Mouse (Mus musculus): ENCODE measurements around the gene Ybx2.
A peak's percentile ranks its signal among the peaks of the same experiment; 100 is the strongest.
"Not testable (repeated sequence)": the region's sequence is repeated elsewhere in the genome, so short reads cannot be mapped to it uniquely, and the experiment has no call there.

Ybx2 gene

DNA sequence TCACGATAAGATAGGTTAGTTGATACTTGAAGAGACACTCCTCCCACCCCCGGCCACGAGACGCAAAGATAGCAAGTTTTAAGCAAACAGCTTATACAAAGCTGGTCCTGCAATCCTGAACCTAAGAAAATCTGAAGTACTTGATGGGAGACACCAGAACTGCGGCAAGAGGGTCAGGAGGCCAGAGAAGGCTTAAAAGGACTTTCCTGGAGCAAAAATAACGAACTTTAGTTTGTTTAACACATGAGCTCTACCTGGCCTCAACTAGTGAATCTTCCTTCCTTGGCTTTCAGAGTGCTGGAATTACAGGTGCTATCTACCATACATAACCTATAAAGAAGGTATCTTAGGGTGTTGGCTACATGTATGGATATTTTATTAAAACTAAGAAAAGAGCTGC is 915 bp upstream of the Ybx2 start:
- no peak for DNase-seq (ENCODE audit: low spot score)

DNA sequence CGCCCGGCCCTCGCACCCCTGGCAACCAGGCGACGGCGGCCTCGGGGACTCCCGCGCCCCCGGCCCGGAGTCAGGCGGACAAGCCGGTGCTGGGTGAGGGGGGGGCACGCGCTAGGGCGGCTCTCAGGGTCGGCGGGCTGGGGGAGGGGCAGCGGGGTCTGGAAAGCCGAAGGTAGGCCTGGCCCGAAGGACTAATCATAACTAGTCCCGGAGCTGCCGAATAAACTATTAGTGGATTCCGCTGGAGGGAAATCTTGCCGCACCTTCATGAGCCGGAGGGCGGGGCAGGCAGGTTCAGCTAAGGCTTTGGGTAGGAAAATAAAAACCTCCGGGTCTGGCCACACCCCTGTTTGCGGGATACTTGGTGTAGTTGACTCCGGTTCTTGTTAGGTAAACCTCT is 560 bp downstream of the Ybx2 start:
- no peak for DNase-seq (ENCODE audit: low spot score)

DNA sequence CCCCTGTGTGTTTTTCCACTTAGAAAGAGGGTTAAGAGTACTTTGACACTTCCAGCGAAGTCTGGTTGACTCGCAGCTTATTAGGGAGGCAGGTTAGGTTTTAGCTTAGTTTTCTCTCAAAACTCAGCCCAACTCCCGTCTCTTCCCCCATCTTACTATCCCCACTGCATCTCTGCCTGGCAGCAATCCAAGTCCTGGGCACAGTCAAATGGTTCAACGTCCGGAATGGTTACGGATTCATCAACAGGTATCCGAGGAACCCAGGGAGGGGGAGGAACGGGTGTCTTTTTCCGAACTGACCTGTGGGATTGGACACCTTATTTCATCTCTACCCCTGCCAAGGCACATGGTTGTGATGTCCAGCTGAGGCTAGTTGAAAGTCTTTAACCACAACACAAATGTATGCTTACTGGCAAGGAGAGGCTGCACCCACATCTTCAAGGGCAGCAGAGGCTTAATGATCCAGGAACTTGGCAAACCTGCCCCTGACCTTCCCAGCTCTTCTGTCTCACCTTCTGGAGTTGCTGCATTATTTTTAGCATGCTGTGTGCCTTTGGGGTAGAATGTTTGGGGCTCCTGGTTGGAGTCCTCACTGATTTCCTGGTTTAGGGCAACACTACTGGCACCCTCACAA is 1.2 kb downstream of the Ybx2 start:
- DNase-seq (ENCODE audit: low spot score) = no peak

DNA sequence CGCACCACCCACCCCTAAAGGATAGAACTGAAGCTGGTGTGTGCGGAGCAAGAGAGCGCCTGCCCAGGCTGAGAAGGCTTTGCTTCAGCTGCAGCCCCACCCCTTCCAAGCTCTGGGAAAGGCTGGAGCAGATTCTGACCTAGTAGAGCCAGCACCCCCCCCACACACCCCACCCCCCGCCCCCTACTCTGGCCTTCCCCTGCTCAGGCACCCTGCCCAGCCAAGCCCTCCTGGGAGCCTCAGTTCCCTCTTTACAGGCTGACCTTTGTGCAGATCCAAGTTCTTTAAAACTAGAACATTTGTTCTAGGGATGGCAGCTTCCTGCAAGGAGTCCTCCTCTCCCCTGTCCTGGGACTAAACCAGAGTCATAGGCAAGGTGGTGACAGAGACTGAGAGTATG is 1.8 kb downstream of the Ybx2 start:
- no peak for DNase-seq (ENCODE audit: low spot score)

DNA sequence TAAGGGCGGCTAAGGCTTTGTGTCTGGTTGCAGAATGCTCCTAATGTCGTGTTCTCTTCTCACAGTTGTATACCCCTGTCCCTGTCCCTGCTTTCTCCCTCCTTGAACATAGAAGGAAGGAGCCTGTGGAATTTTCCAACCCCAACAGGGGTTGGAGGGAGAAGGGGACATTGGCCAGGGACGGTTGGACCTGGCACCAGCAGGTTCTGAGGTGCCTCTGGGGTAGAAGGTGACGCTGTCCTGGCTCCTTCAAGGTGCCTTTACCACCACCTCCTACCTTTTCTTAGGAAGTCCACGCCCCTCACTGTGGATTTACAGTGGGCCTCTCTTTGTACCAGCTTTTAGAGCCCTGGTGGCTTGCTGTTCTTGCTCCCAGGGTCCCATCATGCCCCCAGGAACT is 2.2 kb downstream of the Ybx2 start:
- no peak for DNase-seq (ENCODE audit: low spot score)

DNA sequence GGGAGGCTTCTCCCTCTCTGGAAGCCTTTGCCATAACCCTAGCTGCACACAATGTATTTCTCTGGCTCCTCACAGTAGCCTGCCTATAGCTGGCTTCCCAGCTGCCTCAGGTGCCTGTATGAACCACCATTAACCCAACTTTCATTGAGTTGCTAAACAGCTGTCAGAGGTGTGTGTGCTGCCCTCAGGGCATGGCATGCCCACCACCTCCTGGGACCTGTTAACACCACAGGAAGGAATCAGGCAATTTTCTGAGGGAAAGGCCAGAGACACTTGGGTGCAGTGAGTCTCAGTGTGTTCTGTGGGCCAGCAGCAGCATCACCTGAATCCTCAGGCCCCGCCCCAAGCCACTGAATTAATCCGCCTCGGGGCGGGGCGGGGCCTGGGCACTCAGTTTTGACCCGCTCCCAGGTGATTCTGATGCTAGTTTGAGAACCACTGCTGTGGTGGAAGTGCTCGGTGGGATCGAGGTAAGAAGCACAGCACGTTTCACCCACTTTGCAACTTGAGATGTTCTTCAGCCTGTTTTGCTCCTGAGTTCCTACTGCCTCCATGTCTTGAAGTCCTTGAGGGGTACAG is 2.9 kb downstream of the Ybx2 start:
- DNase-seq (ENCODE audit: low spot score) = no peak

DNA sequence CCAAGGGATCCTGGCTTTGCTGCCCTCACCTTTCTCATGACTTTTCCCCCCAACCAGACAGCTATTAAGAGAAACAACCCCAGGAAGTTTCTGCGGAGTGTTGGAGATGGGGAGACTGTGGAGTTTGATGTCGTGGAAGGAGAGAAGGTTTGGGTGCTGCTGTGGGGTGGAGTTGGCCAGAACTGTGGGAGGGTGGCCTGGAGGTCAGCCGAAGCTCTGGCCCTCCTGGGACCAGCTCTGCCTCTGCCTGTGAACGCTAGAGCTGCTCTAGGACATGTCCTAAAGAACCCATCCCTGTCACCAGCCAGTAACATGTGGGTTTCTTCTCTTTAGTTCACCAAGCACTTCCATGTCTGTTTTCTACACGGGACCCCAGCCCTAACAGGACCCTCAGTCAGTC is 3.6 kb downstream of the Ybx2 start:
- DNase-seq (ENCODE audit: low spot score) = no peak

DNA sequence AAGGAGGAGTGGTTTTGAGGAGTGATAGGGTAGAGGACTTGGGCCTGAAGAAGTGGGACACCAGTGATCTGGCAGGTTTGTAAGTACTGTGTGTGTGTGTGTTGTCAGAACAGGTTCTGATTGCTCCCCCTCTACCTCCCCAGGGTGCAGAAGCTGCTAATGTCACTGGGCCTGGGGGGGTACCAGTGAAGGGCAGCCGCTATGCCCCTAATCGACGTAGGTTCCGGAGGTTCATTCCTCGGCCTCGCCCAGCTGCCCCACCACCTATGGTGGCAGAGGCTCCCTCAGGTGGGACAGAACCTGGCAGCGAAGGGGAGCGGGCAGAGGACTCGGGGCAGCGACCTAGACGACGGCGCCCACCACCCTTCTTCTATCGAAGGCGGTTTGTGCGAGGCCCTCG is 4.1 kb downstream of the Ybx2 start:
- no peak for DNase-seq (ENCODE audit: low spot score)

DNA sequence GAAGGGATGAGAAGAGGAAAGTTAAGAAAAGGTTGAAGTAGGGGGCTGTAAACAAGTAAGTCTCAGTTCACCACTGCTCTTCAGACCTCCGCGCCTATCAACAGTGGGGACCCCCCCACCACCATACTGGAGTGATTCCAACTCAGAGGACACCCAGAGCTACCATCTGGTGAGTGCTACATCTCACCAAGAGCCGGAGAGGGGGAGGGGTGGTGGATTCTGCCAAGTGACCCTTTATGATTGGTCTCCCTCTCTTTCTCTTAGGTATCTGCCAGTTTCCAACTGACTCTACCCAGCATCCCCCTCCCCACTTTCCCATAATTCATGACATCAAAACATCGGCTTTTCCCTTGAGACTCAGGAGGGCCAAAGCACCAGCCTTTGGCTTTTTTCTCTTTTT is 5.4 kb downstream of the Ybx2 start:
- DNase-seq (ENCODE audit: low spot score) = no peak

DNA sequence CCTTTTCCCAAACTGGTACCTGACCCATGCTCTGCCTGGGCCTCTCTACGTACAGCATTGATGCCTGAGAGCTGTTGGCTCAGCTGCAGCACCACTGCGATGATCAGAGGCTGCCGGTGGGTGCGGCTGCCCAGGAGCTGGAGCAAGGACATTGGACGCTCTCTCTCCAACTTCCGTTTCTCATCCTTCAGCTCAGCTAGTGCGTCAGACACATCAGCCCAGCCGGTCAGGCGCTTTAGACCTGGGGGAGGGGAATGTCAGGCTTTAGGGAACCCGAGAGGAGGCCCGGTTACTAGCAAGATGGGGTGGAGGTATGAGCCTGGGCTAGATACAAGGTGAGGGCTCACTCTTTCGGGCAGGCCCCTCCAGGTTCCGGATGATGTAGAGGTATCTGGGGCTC is 9.6 kb downstream of the Ybx2 start:
- no peak for DNase-seq (ENCODE audit: low spot score)

DNA sequence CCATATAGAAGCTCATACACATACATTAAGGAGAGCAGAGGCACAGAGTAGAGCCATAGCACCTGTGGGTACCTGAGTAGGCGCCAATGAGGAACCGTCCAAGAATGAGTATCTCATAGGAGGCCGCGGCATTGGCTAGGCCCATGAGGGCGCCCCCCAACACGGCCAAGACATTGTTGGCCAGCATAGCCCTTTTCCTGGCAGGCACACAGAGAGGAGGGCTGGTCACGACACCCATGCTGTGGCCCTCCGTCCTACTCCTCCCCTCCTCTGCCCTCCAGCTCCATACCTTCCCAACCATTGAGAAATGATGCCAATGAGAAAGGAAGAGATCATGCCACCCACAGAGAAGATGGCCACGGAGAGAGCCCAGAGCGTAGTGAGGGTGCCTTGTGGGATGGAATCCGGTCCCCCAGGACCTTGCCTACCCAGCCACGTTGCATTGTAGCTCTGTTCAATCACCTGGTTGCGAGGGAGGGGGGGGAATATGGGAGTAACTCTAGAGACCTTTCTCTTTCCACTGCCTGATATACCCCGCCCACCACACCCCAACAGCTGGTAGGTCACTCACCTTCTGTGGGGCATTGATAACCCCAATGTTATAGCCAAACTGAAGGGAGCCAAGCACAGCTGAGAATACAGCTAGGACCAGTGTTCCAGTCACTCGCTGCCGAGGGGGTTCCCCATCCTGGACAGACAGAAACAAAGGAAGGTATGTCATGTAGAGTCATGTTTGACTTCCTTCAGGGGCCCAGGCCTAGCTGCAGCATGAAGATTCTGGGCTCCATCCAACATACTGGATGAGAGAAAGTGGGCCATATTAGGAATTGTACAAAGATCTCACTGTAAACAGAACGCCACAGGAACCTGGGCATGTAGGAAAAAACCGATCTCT is 10.6 kb downstream of the Ybx2 start:
- DNase-seq (ENCODE audit: low spot score) = no peak

DNA sequence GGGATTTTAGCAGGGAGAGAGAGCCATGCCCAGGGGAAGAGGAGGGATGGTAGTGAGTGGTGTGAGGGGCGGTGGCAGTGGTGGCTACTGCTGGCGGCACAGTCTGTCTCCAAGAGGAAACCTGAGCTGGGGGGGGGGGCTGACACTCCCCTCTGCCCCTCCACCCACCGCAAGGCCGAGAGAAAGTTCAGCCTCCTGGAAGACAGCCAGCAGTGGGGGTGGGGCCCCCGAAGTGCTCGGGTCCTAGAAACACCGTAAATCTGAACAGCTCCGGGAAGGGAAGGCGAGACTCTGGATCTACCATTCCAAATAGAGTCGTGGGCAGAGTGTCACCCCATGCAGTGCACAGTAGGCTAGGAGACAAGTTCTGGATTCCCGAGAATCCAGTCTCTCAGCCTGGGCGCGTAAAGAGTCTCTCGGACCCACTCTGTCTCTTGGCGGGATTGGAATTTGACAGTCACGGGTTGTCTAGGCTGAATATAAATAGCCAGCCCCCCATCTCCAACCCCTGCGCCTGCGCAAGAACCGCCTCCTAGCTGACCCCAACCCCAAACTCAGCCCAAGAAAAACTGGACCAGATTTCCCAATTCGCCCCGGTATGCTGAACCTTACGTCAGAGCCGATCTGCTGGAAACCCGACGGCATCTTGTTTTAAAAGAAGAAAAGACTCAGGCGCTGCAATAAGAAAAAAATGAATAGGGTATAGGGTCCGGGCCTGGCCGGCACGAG is 11.9 kb downstream of the Ybx2 start:
- DNase-seq (ENCODE audit: low spot score) = no peak

DNA sequence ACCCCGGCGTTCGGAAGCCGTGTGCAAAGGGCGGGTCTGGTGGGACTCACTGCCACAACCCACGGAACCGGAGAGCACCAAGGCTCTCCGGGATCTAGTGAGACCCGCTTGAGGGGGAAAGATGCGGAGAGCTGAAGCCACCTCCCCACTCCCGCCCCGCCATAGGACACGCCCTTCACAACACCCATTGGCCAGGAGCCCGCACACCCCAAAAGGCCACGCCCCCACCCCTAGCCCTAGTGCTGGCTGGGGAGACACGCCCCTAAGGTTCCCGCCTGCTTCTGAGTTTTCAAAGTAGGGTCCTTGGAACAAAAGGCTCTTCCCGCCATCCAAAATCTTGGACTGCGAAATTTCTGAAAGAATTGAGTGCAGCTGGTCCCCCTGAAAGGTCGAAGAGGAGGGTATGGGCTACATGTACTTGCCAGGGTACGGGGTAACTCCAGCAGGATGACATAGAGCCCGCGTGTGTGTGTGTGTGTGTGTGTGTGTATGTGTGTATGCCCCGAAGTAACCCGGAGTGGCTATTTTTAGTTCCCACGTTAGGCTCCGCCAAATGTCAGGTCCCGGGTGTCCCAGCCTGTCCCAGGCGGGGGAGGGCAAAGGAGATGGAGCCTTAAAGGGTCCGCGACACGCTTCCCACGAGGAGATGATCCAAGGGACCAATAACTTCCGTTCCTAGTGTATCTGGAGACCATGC is 12.6 kb downstream of the Ybx2 start, which contains the start of gene Slc2a4:
Gene Slc2a4, minus strand, starts transcription at position 123 of the 697 bp plus-strand sequence.
- DNase-seq (ENCODE audit: low spot score) = peak; percentile 82

DNA sequence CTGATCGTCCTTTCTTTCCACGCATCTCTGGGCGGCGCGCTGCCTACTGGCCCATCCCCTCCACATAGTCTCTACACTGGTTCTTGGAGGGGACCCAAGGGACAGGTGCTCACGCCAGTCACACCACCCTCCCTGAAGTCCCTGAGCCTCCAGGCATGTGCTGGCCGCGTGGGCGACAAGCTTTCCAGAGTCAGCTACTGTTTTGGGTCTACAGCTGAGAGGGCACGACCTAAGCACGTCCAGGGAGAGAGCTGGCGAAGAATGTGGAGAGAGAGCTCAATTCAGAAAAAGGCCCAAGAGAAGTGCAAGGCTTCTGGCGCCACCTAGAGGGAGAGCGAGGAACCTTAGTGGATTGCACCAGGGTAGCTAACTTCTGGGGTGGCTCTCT is 13.2 kb downstream of the Ybx2 start:
- peak; percentile 55 for DNase-seq (ENCODE audit: low spot score)

DNA sequence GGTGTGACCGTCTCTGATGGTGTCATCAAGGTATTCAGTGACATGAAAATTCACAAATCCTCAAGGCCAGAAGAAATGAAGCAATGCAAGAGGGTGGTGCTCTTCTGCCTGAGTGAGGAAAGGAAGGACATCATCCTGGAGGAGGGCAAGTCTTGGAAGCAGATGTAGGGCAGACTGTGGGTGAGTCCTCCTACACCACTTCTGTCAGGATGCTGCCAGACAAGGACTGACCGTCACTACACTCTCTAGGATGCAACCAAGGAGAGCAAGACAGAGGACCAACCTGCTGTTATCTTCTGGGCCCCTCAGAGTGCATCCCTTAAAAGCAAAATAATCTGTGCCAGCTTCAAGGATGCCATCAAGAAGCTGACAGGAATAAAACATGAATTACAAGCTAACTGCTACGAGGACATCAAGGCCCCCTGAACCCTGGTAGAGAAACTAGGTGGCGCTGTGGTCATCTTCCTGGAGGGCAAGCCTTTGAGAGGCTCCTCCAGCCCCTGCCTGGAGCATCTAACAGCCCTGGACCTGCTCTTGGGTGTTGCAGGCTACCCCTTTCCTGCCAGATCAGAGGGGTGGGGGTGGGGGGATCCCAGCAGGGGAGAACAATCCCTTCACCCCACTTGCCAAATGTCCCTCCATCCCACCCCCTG is 15.3 kb downstream of the Ybx2 start:
- DNase-seq (ENCODE audit: low spot score) = no peak

DNA sequence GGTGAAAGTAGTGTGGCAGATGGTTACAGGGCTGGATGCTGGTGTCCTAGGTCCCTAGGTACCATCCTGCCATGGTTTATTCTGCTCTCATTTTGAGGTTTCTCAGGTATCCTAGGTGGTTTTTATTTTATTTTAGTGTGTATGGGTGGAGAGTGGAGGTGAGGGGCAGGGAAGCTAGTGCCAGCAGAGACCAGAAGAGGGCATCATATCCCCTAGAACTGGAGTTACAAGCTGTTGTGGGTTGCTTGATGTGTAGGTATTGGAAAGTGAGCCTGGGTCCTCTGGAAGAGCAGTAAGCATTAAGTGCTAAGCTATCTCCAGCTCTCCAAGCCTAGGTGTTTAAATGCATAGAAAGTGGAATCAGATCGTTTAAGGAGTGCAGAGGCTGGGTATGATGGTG is 16.7 kb downstream of the Ybx2 start:
- no peak for DNase-seq (ENCODE audit: low spot score)

DNA sequence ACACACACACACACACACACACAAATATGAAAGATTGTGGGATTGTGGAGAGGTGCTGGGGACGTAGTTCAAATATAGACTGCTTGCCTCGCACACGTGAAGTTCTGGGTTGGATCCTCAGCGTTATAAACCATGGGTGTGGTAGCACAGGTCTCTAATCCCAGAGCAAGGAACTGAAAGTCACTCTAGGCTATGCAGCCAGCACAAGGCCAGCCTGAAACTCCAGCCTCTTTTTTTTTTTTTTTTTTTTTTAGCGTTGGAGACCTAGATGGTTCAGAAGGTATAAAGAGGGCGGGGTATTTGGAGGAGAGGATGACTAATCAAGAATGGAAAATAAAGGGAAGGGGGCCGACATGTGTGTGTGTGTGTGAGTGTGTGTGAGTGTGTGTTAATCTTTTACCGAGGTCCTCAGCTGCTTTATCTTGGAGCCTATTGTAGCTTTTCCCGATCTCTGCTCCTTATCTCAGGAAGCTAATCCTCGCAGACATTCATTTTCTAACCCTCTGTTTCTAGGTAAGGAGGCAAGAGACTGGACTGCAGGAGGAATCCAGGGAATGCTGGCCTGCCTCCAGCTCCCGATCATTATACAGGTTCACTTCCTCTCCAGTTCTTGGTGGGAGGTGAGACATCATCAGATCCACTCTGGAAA is 17.8 kb downstream of the Ybx2 start:
- DNase-seq (ENCODE audit: low spot score) = no peak

DNA sequence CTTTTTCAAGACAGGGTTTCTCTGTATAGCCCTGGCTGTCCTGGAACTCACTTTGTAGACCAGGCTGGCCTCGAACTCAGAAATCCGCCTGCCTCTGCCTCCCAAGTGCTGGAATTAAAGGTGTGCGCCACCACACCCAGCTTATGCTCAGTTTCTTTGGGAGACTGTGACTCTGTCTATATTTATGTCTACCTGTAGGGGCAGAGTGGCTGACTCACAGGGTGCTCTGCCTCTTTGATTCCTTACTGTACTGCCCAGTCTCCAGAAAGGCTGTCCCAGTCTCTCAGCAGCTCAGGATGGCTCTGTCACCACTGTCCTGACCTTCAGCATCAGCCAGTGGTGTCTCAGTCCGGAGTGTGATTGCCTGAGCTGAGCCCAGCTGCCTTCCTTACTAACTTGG is 20.0 kb downstream of the Ybx2 start:
- DNase-seq (ENCODE audit: low spot score) = not testable (repeated sequence)

DNA sequence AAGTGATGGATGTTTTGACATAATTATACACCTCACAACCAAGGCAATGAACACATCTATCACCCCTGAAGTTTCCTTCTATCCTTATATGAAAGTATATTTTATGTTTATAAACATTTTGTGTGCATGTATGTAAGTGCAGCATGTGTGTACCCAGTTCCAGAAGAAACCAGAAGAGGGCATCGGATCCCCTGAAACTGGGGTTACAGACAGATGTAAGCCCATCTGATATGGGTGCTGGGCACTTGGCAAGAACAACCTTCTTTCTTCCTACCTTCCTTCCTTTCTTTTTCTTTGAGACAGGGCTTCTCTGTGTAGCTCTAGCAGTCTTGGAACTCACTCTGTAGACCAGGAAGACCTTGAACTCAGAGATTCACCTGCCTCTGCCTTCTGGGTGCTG is 20.6 kb downstream of the Ybx2 start:
- no peak for DNase-seq (ENCODE audit: low spot score)

DNA sequence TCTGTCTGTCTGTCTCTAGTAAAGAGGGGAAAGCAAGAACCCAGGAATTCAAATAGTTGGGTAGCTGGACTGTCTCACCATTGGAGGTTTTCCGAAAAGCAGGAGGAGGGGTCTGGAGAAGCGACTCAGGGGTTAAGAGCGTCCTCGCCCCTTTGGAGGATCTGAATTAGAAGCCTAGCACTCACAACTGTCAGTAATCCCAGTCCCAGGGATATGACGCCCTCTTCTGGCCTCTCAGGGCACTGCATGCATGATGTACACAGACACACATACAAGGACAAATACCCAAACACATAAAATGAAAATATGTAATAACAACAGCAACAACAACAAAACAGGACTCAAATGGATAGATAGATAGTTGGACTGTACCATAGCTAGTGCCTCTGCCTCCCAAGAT is 25.0 kb downstream of the Ybx2 start:
- DNase-seq (ENCODE audit: low spot score) = no peak

DNA sequence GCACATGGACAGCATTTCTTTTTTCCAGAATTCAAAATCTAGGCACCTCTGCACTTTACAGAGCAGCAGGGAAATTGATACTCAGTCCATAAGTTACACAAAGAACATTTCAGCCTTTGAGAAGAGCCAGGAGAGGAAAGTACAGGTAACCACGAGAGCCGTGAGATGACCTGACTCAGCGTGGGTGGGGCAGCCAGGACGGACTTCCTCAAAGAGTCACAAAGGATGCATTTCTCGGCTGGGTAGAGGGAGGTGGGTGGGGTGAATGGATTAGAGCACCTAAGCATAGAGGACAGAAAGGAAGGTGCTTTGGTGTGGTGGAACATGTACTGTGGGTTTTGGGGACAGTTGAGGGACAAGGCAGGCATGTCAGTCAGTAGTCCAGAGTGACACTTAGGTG is 26.2 kb downstream of the Ybx2 start:
- no peak for DNase-seq (ENCODE audit: low spot score)

Data from urinary bladder, postnatal 10 days (tissue).